Mouse (Mus musculus) mouse embryonic stem cell (cell line): ENCODE results near the gene AU018091.
"Not testable (repeated sequence)": the region's sequence is repeated elsewhere in the genome, so short reads cannot be mapped to it uniquely, and the experiment has no call there.

Source experiments
- in situ Hi-C, 2 experiments: fragments of 300-500 bp; cut with MboI; formaldehyde crosslinking; loops; 1 replicate in 1 of 2; 3 replicates in 1 of 2; pipeline ENCODE4 v1.14.3; 2019 to 2020; ENCODE audit warnings: low sequenced_read_pairs in 2 of 2, low pct_unique_long_range_greater_than_20kb in 1 of 2, mixed read lengths in 1 of 2; ENCODE audit not compliant: unreplicated experiment in 1 of 2

The AU018091 gene

GRCm38 (mm10) chr7:3168925-3169324, at the start of gene AU018091:
TSS of gene AU018091 (minus strand) at chr7:3169203.
- in situ Hi-C loops = no loop called here

GRCm38 (mm10) chr7:3217546-3218056, 48.6 kb upstream of the AU018091 start:
- in situ Hi-C loops = no loop called here

- in situ Hi-C loops = no loop called here
These were observed 47.3 kb upstream of the AU018091 start for GRCm38 (mm10) chr7:3216331-3216730.

- in situ Hi-C loops = no loop called here
These were observed 44.6 kb upstream of the AU018091 start for GRCm38 (mm10) chr7:3213557-3213956.

GRCm38 (mm10) chr7:3213156-3213555, 44.2 kb upstream of the AU018091 start:
- in situ Hi-C loops = no loop called here

GRCm38 (mm10) chr7:3212002-3212790, 43.2 kb upstream of the AU018091 start:
- in situ Hi-C loops = no loop called here

GRCm38 (mm10) chr7:3211518-3211917, 42.5 kb upstream of the AU018091 start:
- in situ Hi-C loops = no loop called here

GRCm38 (mm10) chr7:3210605-3211004, 41.6 kb upstream of the AU018091 start:
- in situ Hi-C loops = no loop called here

- in situ Hi-C loops = no loop called here
These were observed 37.5 kb upstream of the AU018091 start for GRCm38 (mm10) chr7:3206520-3206919.

GRCm38 (mm10) chr7:3204628-3205027, 35.6 kb upstream of the AU018091 start:
- in situ Hi-C loops = no loop called here

- in situ Hi-C loops = no loop called here
These were observed 34.9 kb upstream of the AU018091 start for GRCm38 (mm10) chr7:3203890-3204289.

- in situ Hi-C loops = no loop called here
These were observed 32.2 kb upstream of the AU018091 start for GRCm38 (mm10) chr7:3201134-3201705.

- in situ Hi-C loops = no loop called here
These were observed 29.9 kb upstream of the AU018091 start for GRCm38 (mm10) chr7:3198884-3199283.

- in situ Hi-C loops = no loop called here
These were observed 26.8 kb upstream of the AU018091 start for GRCm38 (mm10) chr7:3195850-3196249.

- in situ Hi-C loops = no loop called here
These were observed 25.5 kb upstream of the AU018091 start for GRCm38 (mm10) chr7:3194531-3194930.

GRCm38 (mm10) chr7:3193905-3194304, 24.9 kb upstream of the AU018091 start:
- in situ Hi-C loops = no loop called here

GRCm38 (mm10) chr7:3193049-3193632, 24.1 kb upstream of the AU018091 start:
- in situ Hi-C loops = no loop called here

GRCm38 (mm10) chr7:3191971-3192498, 23.0 kb upstream of the AU018091 start:
- in situ Hi-C loops = no loop called here

GRCm38 (mm10) chr7:3186726-3187125, 17.7 kb upstream of the AU018091 start:
- in situ Hi-C loops = not testable (repeated sequence)
